Mouse (Mus musculus): ENCODE results near the gene Mfsd14b. TPM values are rescaled to one million over a fixed set of nuclear protein-coding genes. Genes with fewer than 3 reads are reported as not detected.

The Mfsd14b gene
- polyA plus RNA-seq, 1 experiment from 2014 or later: 33.9 TPM

GRCm38 (mm10) chr13:65100678-65101077 lies 12.1 kb downstream of the Mfsd14b start:
- no peak for ATAC-seq (ENCODE audit: low FRiP score)
- Histone ChIP-seq H3K4me3 (replicated peaks; ENCODE audit: low read length) (no peak overlapping the region), H3K4me2 (replicated peaks) (no peak overlapping the region)

GRCm38 (mm10) chr13:65097018-65097417 lies 15.8 kb downstream of the Mfsd14b start:
- Histone ChIP-seq H3K36me3 (replicated peaks; ENCODE audit: control insufficient read depth, insufficient read depth) (peaks cover 20% of the 10 kb centered on the region), H3K4me2 (replicated peaks) (no peak overlapping the region), H3K4me1 (replicated peaks; ENCODE audit: control insufficient read depth, insufficient read depth, low read length) (no peaks in the 10 kb centered on the region), H3K4me3 (replicated peaks; ENCODE audit: low read length) (no peak overlapping the region), H3K9me3 (ENCODE audit: control insufficient read depth, low read length) (peaks cover 19% of the 10 kb centered on the region; the same call in 1 of the 2 replicates), H3K9ac (no peak overlapping the region), H3K27ac (no peak overlapping the region), H3K27me3 (ENCODE audit: control insufficient read depth, insufficient read depth, low read length) (no peaks in the 10 kb centered on the region)
- DNase-seq (ENCODE audit: low spot score) (no peak), ATAC-seq (ENCODE audit: low FRiP score) (no peak)

More at GRCm38 (mm10) chr13:65100678-65101077, 12.1 kb downstream of the Mfsd14b start:
- DNase-seq (ENCODE audit: low spot score): no peak
- Histone ChIP-seq H3K9ac (no peak overlapping the region), H3K27me3 (ENCODE audit: control insufficient read depth, insufficient read depth, low read length) (no peaks in the 10 kb centered on the region), H3K27ac (no peak overlapping the region), H3K36me3 (replicated peaks; ENCODE audit: control insufficient read depth, insufficient read depth) (no peaks in the 10 kb centered on the region), H3K4me1 (replicated peaks; ENCODE audit: control insufficient read depth, insufficient read depth, low read length) (no peaks in the 10 kb centered on the region), H3K9me3 (ENCODE audit: control insufficient read depth, low read length) (peaks cover 46% of the 10 kb centered on the region)
- 96% methylated on average over 9 of the region's 9 CpGs for WGBS

GRCm38 (mm10) chr13:65095923-65096322 lies 16.9 kb downstream of the Mfsd14b start:
- 95% methylated on average over 4 of the region's 4 CpGs for WGBS
- no peak overlapping the region for H3K27ac ChIP-seq
- H3K9me3 ChIP-seq (ENCODE audit: control insufficient read depth, low read length): peaks cover 10% of the 10 kb centered on the region; the same call in 1 of the 2 replicates
- H3K4me3 ChIP-seq (replicated peaks; ENCODE audit: low read length): no peak overlapping the region
- H3K27me3 ChIP-seq (ENCODE audit: control insufficient read depth, insufficient read depth, low read length): no peaks in the 10 kb centered on the region
- H3K36me3 ChIP-seq (replicated peaks; ENCODE audit: control insufficient read depth, insufficient read depth): peaks cover 25% of the 10 kb centered on the region
- no peak overlapping the region for H3K9ac ChIP-seq
- ATAC-seq (ENCODE audit: low FRiP score): no peak
- no peak overlapping the region for H3K4me2 ChIP-seq (replicated peaks)
- no peak for DNase-seq (ENCODE audit: low spot score)
- no peaks in the 10 kb centered on the region for H3K4me1 ChIP-seq (replicated peaks; ENCODE audit: control insufficient read depth, insufficient read depth, low read length)

GRCm38 (mm10) chr13:65069969-65070368 lies 42.8 kb downstream of the Mfsd14b start:
- H3K27ac ChIP-seq: no peak overlapping the region
- no peaks in the 10 kb centered on the region for H3K4me1 ChIP-seq (replicated peaks; ENCODE audit: control insufficient read depth, insufficient read depth, low read length)
- no peaks in the 10 kb centered on the region for H3K27me3 ChIP-seq (ENCODE audit: control insufficient read depth, insufficient read depth, low read length)
- no peak overlapping the region for H3K9ac ChIP-seq
- no peak for DNase-seq (ENCODE audit: low spot score)
- no peak overlapping the region for H3K4me2 ChIP-seq (replicated peaks)
- H3K4me3 ChIP-seq (replicated peaks; ENCODE audit: low read length): no peak overlapping the region
- H3K9me3 ChIP-seq (ENCODE audit: control insufficient read depth, low read length): no peaks in the 10 kb centered on the region
- 90% methylated on average over 2 of the region's 2 CpGs for WGBS
- ATAC-seq (ENCODE audit: low FRiP score): no peak
- peaks cover 35% of the 10 kb centered on the region for H3K36me3 ChIP-seq (replicated peaks; ENCODE audit: control insufficient read depth, insufficient read depth)

GRCm38 (mm10) chr13:65052660-65053059 lies 60.1 kb downstream of the Mfsd14b start, which contains the start of gene Prss47:
Gene Prss47, minus strand, starts transcription at chr13:65052760.
- Histone ChIP-seq H3K4me3 (replicated peaks; ENCODE audit: low read length) (no peak within 1 kb of the TSS), H3K9ac (no peak within 1 kb of the TSS), H3K4me2 (replicated peaks) (no peak within 1 kb of the TSS), H3K36me3 (replicated peaks; ENCODE audit: control insufficient read depth, insufficient read depth) (no peaks in the 10 kb centered on the region), H3K9me3 (ENCODE audit: control insufficient read depth, low read length) (no peaks in the 10 kb centered on the region), H3K4me1 (replicated peaks; ENCODE audit: control insufficient read depth, insufficient read depth, low read length) (no peaks in the 10 kb centered on the region), H3K27me3 (ENCODE audit: control insufficient read depth, insufficient read depth, low read length) (no peaks in the 10 kb centered on the region), H3K27ac (no peak within 1 kb of the TSS)
- WGBS: 88% methylated on average over 9 of the region's 9 CpGs
- no peak for ATAC-seq (ENCODE audit: low FRiP score)
- DNase-seq (ENCODE audit: low spot score): no peak

GRCm38 (mm10) chr13:65035057-65035456 lies 77.7 kb downstream of the Mfsd14b start:
- 58% methylated on average over 4 of the region's 4 CpGs for whole genome bisulfite sequencing
- no peak for ATAC-seq (ENCODE audit: low FRiP score)

GRCm38 (mm10) chr13:65032758-65033157 lies 80.0 kb downstream of the Mfsd14b start, which contains the start of gene Spata31d1c:
Gene Spata31d1c, plus strand, starts transcription at chr13:65033058.
- Histone ChIP-seq H3K4me2 (replicated peaks) (no peak within 1 kb of the TSS), H3K27ac (no peak within 1 kb of the TSS), H3K9ac (no peak within 1 kb of the TSS), H3K27me3 (ENCODE audit: control insufficient read depth, insufficient read depth, low read length) (no peaks in the 10 kb centered on the region), H3K4me3 (replicated peaks; ENCODE audit: low read length) (no peak within 1 kb of the TSS), H3K36me3 (replicated peaks; ENCODE audit: control insufficient read depth, insufficient read depth) (no peaks in the 10 kb centered on the region), H3K4me1 (replicated peaks; ENCODE audit: control insufficient read depth, insufficient read depth, low read length) (no peaks in the 10 kb centered on the region), H3K9me3 (ENCODE audit: control insufficient read depth, low read length) (no peaks in the 10 kb centered on the region)
- DNase-seq (ENCODE audit: low spot score) (no peak), ATAC-seq (ENCODE audit: low FRiP score) (no peak)

More at GRCm38 (mm10) chr13:65035057-65035456, 77.7 kb downstream of the Mfsd14b start:
- Histone ChIP-seq H3K27ac (no peak overlapping the region), H3K27me3 (ENCODE audit: control insufficient read depth, insufficient read depth, low read length) (no peaks in the 10 kb centered on the region), H3K4me3 (replicated peaks; ENCODE audit: low read length) (no peak overlapping the region), H3K9me3 (ENCODE audit: control insufficient read depth, low read length) (no peaks in the 10 kb centered on the region), H3K36me3 (replicated peaks; ENCODE audit: control insufficient read depth, insufficient read depth) (no peaks in the 10 kb centered on the region), H3K4me2 (replicated peaks) (no peak overlapping the region), H3K9ac (no peak overlapping the region), H3K4me1 (replicated peaks; ENCODE audit: control insufficient read depth, insufficient read depth, low read length) (no peaks in the 10 kb centered on the region)
- no peak for DNase-seq (ENCODE audit: low spot score)

Other genes starting within 250 kb of the Mfsd14b start
- gene Cntnap3, start 209.0 kb downstream of the Mfsd14b start, polyA plus RNA-seq (2014; fragmentation: Nextera tagmentation; extraction: Ambion mirVana): 1.0 and 1.7 TPM in 2 replicates
- not detected in 2 replicates for gene Spata31, start 195.6 kb downstream of the Mfsd14b start, polyA plus RNA-seq (2014; fragmentation: Nextera tagmentation; extraction: Ambion mirVana)
- gene Spata31d1c, start 79.9 kb downstream of the Mfsd14b start, polyA plus RNA-seq (2014; fragmentation: Nextera tagmentation; extraction: Ambion mirVana): not detected in 2 replicates
- gene Prss47, start 60.2 kb downstream of the Mfsd14b start, polyA plus RNA-seq (2014; fragmentation: Nextera tagmentation; extraction: Ambion mirVana): not detected in 2 replicates
- not detected in 2 replicates for gene Olfr465-ps1, start 25.1 kb upstream of the Mfsd14b start, polyA plus RNA-seq (2014; fragmentation: Nextera tagmentation; extraction: Ambion mirVana)
- gene Olfr466, start 37.3 kb upstream of the Mfsd14b start, polyA plus RNA-seq (2014; fragmentation: Nextera tagmentation; extraction: Ambion mirVana): not detected in 2 replicates
- 0.13 TPM in 1 of 2 replicates, not detected in the other for gene Nlrp4f, start 93.0 kb upstream of the Mfsd14b start, polyA plus RNA-seq (2014; fragmentation: Nextera tagmentation; extraction: Ambion mirVana)
- gene Gm10775, start 146.6 kb upstream of the Mfsd14b start, polyA plus RNA-seq (2014; fragmentation: Nextera tagmentation; extraction: Ambion mirVana): 0.17 and 0.37 TPM in 2 replicates
- 23.1 and 27.8 TPM in 2 replicates for gene Zfp369, start 165.8 kb upstream of the Mfsd14b start, polyA plus RNA-seq (2014; fragmentation: Nextera tagmentation; extraction: Ambion mirVana)

Data from hindbrain, embryonic 14.5 days (tissue).